Mouse (Mus musculus): ENCODE measurements at regions not wholly inside any gene's neighbourhood (a gene's known extent, or its start where the extent isn't known, plus 50 kb on each side); places are given as distances from the start of the nearest gene placed in this dataset.

GRCm38 (mm10) chr4:95435080-95435479 is 122.2 kb upstream of the Fggy start:
- no peak for TF ChIP-seq SIN3A (IDR thresholded peaks at IDR 0.05; ENCODE audit: low read length)
- no peak for TF ChIP-seq CTCF (conservative IDR thresholded peaks at IDR 0.05 in 1 of 2, IDR thresholded peaks at IDR 0.05 in 1 of 2; ENCODE audit: low read depth in 2 of 2, low read length in 2 of 2)
- TF ChIP-seq MAZ (IDR thresholded peaks at IDR 0.05; ENCODE audit: low read depth, low read length): no peak
- no peak for TF ChIP-seq ZC3H11A (IDR thresholded peaks at IDR 0.05; ENCODE audit: low read depth, low read length)
- TF ChIP-seq TCF12 (IDR thresholded peaks at IDR 0.05; ENCODE audit: low read depth, low read length): no peak
- no peak for TF ChIP-seq EP300 (IDR thresholded peaks at IDR 0.05; ENCODE audit: low read length)
- TF ChIP-seq POLR2A (IDR thresholded peaks at IDR 0.05; ENCODE audit: low read depth, low read length): no peak
- no peak for TF ChIP-seq ELF1 (IDR thresholded peaks at IDR 0.05; ENCODE audit: low read depth, low read length)
- TF ChIP-seq MYC (IDR thresholded peaks at IDR 0.05; ENCODE audit: low read depth, low read length): no peak
- TF ChIP-seq IRF4 (IDR thresholded peaks at IDR 0.05; ENCODE audit: low read depth, low read length): no peak
